Mouse (Mus musculus): ENCODE results near the gene Cfl2.

- TF ChIP-seq CTCF (IDR thresholded peaks at IDR 0.05) = no peak
- TF ChIP-seq EP300 (IDR thresholded peaks at IDR 0.05) = no peak
Observed at GRCm38 (mm10) chr12:54887580-54888127, 25.0 kb upstream of the Cfl2 start.
